Mouse (Mus musculus): ENCODE data around the gene Appl1. TPM values are rescaled to one million over a fixed set of nuclear protein-coding genes. Genes with fewer than 3 reads are reported as not detected.

Gene Appl1
- polyA plus RNA-seq, 1 experiment: 28.4 TPM

DNA sequence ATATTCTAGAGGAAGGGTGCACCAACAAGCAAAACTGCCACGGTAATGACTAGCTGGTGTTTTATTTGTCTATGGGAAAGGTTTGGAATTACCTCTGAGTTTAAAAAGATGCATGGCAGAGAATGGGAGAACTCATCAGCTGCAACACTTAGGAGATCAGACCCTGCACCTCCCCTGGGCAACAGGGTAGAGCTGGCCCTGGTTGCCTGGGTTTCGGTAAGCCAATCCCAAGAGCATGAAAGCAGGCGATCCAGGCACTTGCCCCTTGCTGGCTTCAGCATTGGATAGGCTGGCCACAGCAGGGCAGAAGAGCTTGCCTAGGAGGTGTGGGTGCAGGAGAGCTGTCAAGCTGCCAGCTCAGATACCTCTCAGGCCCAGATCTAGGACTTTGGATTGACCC lies 8.8 kb upstream of the Appl1 start:
- no peaks in the 10 kb centered on the region for H3K27me3 ChIP-seq (ENCODE audit: control insufficient read depth, insufficient read depth, low read length)
- H3K27ac ChIP-seq (ENCODE audit: insufficient read depth, low read length): no peak overlapping the region
- H3K4me3 ChIP-seq (replicated peaks; ENCODE audit: insufficient read depth, low read depth, low read length): no peak overlapping the region
- 81% methylated on average over 3 of the region's 3 CpGs for WGBS
- no peaks in the 10 kb centered on the region for H3K4me1 ChIP-seq (ENCODE audit: control insufficient read depth, insufficient read depth, low read length)
- DNase-seq: no peak
- TF ChIP-seq POLR2A (IDR thresholded peaks at IDR 0.05; ENCODE audit: borderline replicate concordance, insufficient read depth, low read length) (no peak), CTCF (IDR thresholded peaks at IDR 0.05; ENCODE audit: borderline replicate concordance, insufficient read depth, low read depth, low read length) (no peak)

DNA sequence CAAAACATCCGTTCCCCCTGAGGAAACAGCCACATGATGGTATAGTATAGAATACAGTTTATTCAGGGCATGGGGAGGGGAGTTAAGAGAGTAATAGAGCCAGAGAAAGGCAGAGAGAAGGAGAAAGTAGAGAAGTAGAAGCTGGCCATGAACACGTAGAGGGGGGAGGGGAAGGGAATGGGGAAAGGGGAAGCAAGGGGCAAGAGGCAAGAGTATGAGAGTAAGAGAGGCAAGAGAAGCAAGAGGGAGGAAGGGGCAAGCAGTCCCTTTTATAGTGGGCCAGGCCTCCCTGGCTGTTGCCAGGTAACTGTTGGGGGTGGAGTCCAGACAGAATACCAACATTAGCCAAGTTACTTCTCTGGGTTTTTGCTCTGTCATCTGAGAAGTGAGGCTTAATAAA lies 6.5 kb upstream of the Appl1 start:
- 61% methylated on average over 2 of the region's 2 CpGs for WGBS
- TF ChIP-seq POLR2A (IDR thresholded peaks at IDR 0.05; ENCODE audit: borderline replicate concordance, insufficient read depth, low read length): no peak
- TF ChIP-seq CTCF (IDR thresholded peaks at IDR 0.05; ENCODE audit: borderline replicate concordance, insufficient read depth, low read depth, low read length): no peak
- no peaks in the 10 kb centered on the region for H3K27me3 ChIP-seq (ENCODE audit: control insufficient read depth, insufficient read depth, low read length)
- no peak overlapping the region for H3K4me3 ChIP-seq (replicated peaks; ENCODE audit: insufficient read depth, low read depth, low read length)
- no peak overlapping the region for H3K27ac ChIP-seq (ENCODE audit: insufficient read depth, low read length)
- no peaks in the 10 kb centered on the region for H3K4me1 ChIP-seq (ENCODE audit: control insufficient read depth, insufficient read depth, low read length)
- DNase-seq: no peak

DNA sequence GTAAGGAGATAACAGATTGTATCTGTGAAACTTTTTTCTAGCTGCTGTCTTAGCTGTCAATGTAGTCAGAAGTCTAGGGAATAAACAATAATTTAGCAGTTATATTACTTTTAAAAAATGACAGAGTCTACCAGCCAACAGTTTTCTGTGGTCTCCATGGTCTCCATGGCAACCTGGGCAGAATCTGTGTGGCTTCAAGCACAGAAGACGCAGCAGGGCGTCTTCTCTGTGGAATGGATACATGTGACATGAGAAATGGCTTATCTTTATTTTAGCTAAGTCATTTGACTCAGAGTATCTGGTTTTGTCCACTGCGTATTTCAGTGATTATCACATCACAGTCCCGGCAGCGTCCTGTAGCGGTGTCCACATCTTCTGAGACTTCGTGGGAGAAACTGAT lies 5.2 kb upstream of the Appl1 start:
- Histone ChIP-seq H3K4me1 (ENCODE audit: control insufficient read depth, insufficient read depth, low read length) (no peaks in the 10 kb centered on the region; the same call in 1 of the 2 replicates), H3K27ac (ENCODE audit: insufficient read depth, low read length) (no peak overlapping the region), H3K27me3 (ENCODE audit: control insufficient read depth, insufficient read depth, low read length) (no peaks in the 10 kb centered on the region), H3K4me3 (replicated peaks; ENCODE audit: insufficient read depth, low read depth, low read length) (no peak overlapping the region)
- no peak for DNase-seq
- 63% methylated on average over 7 of the region's 7 CpGs for WGBS
- TF ChIP-seq CTCF (IDR thresholded peaks at IDR 0.05; ENCODE audit: borderline replicate concordance, insufficient read depth, low read depth, low read length): no peak

DNA sequence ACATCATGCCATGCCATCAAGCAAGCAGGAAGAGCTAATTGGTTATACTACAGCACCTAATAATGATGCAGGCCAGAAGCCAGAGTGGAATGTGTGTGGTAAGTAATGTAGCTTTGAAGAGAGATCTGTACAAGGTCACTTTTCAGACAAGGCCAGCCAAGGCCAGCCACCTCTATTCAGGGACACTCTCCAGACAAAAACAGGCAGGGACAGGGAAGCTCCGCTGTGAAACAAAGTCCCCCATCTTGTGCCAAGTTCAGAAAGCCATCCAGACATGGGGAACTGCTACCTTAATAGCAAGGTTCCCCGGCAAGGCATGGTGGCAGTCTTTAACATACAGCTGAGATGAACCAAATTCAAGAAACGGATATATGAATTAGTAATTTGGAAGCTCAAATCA lies 4.5 kb upstream of the Appl1 start:
- H3K4me3 ChIP-seq (replicated peaks; ENCODE audit: insufficient read depth, low read depth, low read length): no peak overlapping the region
- TF ChIP-seq CTCF (IDR thresholded peaks at IDR 0.05; ENCODE audit: borderline replicate concordance, insufficient read depth, low read depth, low read length): no peak
- TF ChIP-seq POLR2A (IDR thresholded peaks at IDR 0.05; ENCODE audit: borderline replicate concordance, insufficient read depth, low read length): no peak
- no peak for DNase-seq
- H3K27me3 ChIP-seq (ENCODE audit: control insufficient read depth, insufficient read depth, low read length): no peaks in the 10 kb centered on the region
- WGBS: 71% methylated on average over 3 of the region's 3 CpGs
- no peak overlapping the region for H3K27ac ChIP-seq (ENCODE audit: insufficient read depth, low read length)
- H3K4me1 ChIP-seq (ENCODE audit: control insufficient read depth, insufficient read depth, low read length): no peaks in the 10 kb centered on the region; the same call in 1 of the 2 replicates

DNA sequence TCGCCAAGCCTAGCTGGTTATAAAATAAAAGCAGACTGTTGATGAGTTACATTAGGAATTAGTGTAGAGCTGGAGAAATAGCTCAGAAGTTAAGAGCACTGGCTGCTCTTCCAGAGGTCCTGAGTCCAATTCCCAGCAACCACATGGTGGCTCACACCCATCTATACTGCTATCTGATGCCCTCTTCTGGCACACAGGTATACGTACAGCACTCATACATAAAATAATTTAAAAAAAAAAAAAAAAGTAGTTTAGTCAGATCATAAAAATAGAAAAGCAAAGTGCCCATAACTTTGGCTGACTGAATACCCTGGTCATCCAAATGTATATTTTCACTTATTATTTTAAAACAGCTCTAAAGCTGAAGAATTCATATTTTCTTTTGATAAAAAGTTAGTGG lies 2.1 kb upstream of the Appl1 start:
- H3K27ac ChIP-seq (ENCODE audit: insufficient read depth, low read length): no peak overlapping the region
- no peak for TF ChIP-seq CTCF (IDR thresholded peaks at IDR 0.05; ENCODE audit: borderline replicate concordance, insufficient read depth, low read depth, low read length)
- TF ChIP-seq POLR2A (IDR thresholded peaks at IDR 0.05; ENCODE audit: borderline replicate concordance, insufficient read depth, low read length): no peak
- WGBS: 89% methylated on average over 2 of the region's 2 CpGs

DNA sequence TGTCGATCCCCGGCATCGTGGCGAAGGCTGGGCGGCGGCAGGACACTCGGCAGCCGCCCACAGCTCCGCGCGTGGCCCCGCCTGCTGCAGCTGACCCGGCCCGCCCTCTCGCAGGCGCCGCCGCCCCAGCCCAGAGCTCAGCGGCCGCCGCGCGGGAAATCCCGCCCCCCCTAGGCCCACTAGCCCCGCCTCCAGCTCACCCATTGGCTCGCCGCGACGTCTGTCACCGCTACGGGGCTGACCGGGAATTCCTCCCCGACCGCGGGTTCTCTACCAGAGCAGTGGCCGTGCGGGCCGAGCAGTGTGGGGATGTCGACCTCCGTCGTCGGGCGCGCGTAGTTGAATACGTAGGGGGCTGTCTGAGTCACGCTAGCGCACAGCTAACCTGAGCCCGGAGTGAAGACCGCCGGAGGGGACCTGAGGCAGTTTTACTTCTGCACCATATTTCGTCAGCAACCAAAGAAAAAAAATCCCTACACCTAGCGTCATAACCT lies 546 bp downstream of the Appl1 start:
- WGBS: 1% methylated on average over 51 of the region's 53 CpGs
- Histone ChIP-seq H3K4me1 (ENCODE audit: control insufficient read depth, insufficient read depth, low read length) (peaks cover 3% of the 10 kb centered on the region; the same call in 1 of the 2 replicates), H3K27ac (ENCODE audit: insufficient read depth, low read length) (peak overlapping the region; percentile 78), H3K4me3 (replicated peaks; ENCODE audit: insufficient read depth, low read depth, low read length) (peak overlapping the region; percentile 97), H3K27me3 (ENCODE audit: control insufficient read depth, insufficient read depth, low read length) (no peaks in the 10 kb centered on the region)
- TF ChIP-seq CTCF (IDR thresholded peaks at IDR 0.05; ENCODE audit: borderline replicate concordance, insufficient read depth, low read depth, low read length) (no peak), POLR2A (IDR thresholded peaks at IDR 0.05; ENCODE audit: borderline replicate concordance, insufficient read depth, low read length) (peak; percentile 85)
- DNase-seq: peak; percentile 96 to 98

More for the DNA sequence above, 2.1 kb upstream of the Appl1 start:
- Histone ChIP-seq H3K27me3 (ENCODE audit: control insufficient read depth, insufficient read depth, low read length) (no peaks in the 10 kb centered on the region), H3K4me3 (replicated peaks; ENCODE audit: insufficient read depth, low read depth, low read length) (no peak overlapping the region), H3K4me1 (ENCODE audit: control insufficient read depth, insufficient read depth, low read length) (peaks cover 3% of the 10 kb centered on the region; the same call in 1 of the 2 replicates)
- DNase-seq: no peak

DNA sequence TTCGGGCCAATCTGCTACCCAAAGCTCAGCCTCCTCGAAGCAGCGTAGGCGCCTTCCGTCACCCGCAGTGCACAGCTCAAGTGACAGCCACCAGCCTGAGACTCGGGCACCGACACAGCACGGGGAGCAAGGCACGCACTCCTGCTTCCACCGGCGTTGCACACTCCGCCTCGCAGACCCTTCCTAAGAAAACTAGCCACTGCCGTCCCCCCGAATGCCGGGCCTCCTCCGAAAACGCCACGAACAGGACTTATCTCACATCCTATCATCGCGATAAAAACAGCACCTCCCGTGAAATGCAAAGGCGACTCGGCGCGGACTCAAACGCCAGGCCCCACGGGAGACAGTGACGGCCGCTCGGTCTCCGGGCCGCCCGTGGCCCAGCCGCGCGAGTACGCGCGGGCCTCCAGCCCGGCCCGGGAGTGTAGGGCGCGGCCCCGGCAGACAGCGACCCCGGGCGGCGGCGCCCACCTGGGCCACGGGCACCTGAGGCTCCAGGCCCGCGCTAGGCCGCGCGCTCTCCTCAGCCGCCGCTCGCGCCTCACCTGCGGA lies 1.1 kb downstream of the Appl1 start:
- H3K27me3 ChIP-seq (ENCODE audit: control insufficient read depth, insufficient read depth, low read length): no peaks in the 10 kb centered on the region
- H3K4me3 ChIP-seq (replicated peaks; ENCODE audit: insufficient read depth, low read depth, low read length): peak overlapping the region; percentile 89
- WGBS: under 1% methylated on average over 62 of the region's 62 CpGs
- H3K27ac ChIP-seq (ENCODE audit: insufficient read depth, low read length): peak overlapping the region; percentile 78
- peak; percentile 79 to 81 for DNase-seq
- TF ChIP-seq POLR2A (IDR thresholded peaks at IDR 0.05; ENCODE audit: borderline replicate concordance, insufficient read depth, low read length) (peak; percentile 44; the same call in 1 of the 2 replicates), CTCF (IDR thresholded peaks at IDR 0.05; ENCODE audit: borderline replicate concordance, insufficient read depth, low read depth, low read length) (no peak)
- peaks cover 3% of the 10 kb centered on the region; the same call in 1 of the 2 replicates for H3K4me1 ChIP-seq (ENCODE audit: control insufficient read depth, insufficient read depth, low read length)

DNA sequence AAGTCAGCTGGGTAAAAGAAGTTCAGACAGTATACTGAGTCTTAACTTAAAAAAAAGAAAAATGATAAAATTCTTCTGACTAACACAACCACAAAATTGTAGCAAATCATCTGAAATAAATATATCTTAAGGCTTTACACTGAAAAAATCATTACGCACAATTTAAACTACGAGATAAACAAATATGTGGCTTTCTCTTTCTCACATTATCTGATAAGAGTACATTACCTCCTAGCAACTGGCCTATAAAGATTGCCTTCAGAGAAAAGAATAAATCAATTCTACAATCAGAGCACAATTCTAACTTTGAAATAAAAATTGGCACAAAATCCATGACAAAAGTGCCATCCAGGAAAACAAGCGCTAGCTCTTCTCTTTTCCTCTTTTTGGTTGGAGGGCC lies 1.9 kb downstream of the Appl1 start:
- TF ChIP-seq CTCF (IDR thresholded peaks at IDR 0.05; ENCODE audit: borderline replicate concordance, insufficient read depth, low read depth, low read length): no peak
- H3K4me3 ChIP-seq (replicated peaks; ENCODE audit: insufficient read depth, low read depth, low read length): peak overlapping the region; percentile 89
- H3K4me1 ChIP-seq (ENCODE audit: control insufficient read depth, insufficient read depth, low read length): peaks cover 3% of the 10 kb centered on the region; the same call in 1 of the 2 replicates
- H3K27ac ChIP-seq (ENCODE audit: insufficient read depth, low read length): no peak overlapping the region
- DNase-seq: no peak
- H3K27me3 ChIP-seq (ENCODE audit: control insufficient read depth, insufficient read depth, low read length): no peaks in the 10 kb centered on the region
- 55% methylated on average over 3 of the region's 3 CpGs for WGBS
